Mouse (Mus musculus): ENCODE measurements around the gene Hmgb1. TPM values are rescaled to one million over a fixed set of nuclear protein-coding genes. Genes with fewer than 3 reads are reported as not detected.

Gene Hmgb1
- polyA plus RNA-seq, 1 experiment, result 186 TPM

- DNase-seq, result no peak
- H3K4me1 ChIP-seq (ENCODE audit: control insufficient read depth, insufficient read depth, low read length), result 0 out of 2 replicates have a peak, but pooled peaks cover 2% of the 10 kb centered on the region
- H3K27ac ChIP-seq (ENCODE audit: insufficient read depth, low read length), result no peak overlapping the region
- TF ChIP-seq POLR2A (IDR thresholded peaks at IDR 0.05; ENCODE audit: borderline replicate concordance, insufficient read depth, low read length) (no peak), CTCF (IDR thresholded peaks at IDR 0.05; ENCODE audit: borderline replicate concordance, insufficient read depth, low read depth, low read length) (no peak)
- H3K27me3 ChIP-seq (ENCODE audit: control insufficient read depth, insufficient read depth, low read length), result no peaks in the 10 kb centered on the region
- WGBS, result 36% methylated on average over 8 of the region's 8 CpGs
- no peak overlapping the region for H3K4me3 ChIP-seq (replicated peaks; ENCODE audit: insufficient read depth, low read depth, low read length)
Observed at GRCm38 (mm10) chr5:149205265-149205664, 21.0 kb upstream of the Hmgb1 start.

- Histone ChIP-seq H3K4me1 (ENCODE audit: control insufficient read depth, insufficient read depth, low read length) (0 out of 2 replicates have a peak, but pooled peaks cover 2% of the 10 kb centered on the region), H3K27ac (ENCODE audit: insufficient read depth, low read length) (no peak overlapping the region), H3K27me3 (ENCODE audit: control insufficient read depth, insufficient read depth, low read length) (no peaks in the 10 kb centered on the region), H3K4me3 (replicated peaks; ENCODE audit: insufficient read depth, low read depth, low read length) (no peak overlapping the region)
- TF ChIP-seq CTCF (IDR thresholded peaks at IDR 0.05; ENCODE audit: borderline replicate concordance, insufficient read depth, low read depth, low read length) (no peak), POLR2A (IDR thresholded peaks at IDR 0.05; ENCODE audit: borderline replicate concordance, insufficient read depth, low read length) (no peak)
- DNase-seq, result no peak
- WGBS, result 86% methylated on average over 7 of the region's 7 CpGs
Observed at GRCm38 (mm10) chr5:149204822-149205221, 20.5 kb upstream of the Hmgb1 start.

- TF ChIP-seq CTCF (IDR thresholded peaks at IDR 0.05; ENCODE audit: borderline replicate concordance, insufficient read depth, low read depth, low read length) (no peak), POLR2A (IDR thresholded peaks at IDR 0.05; ENCODE audit: borderline replicate concordance, insufficient read depth, low read length) (no peak)
- Histone ChIP-seq H3K4me1 (ENCODE audit: control insufficient read depth, insufficient read depth, low read length) (0 out of 2 replicates have a peak, but pooled peaks cover 2% of the 10 kb centered on the region), H3K27ac (ENCODE audit: insufficient read depth, low read length) (no peak overlapping the region), H3K4me3 (replicated peaks; ENCODE audit: insufficient read depth, low read depth, low read length) (no peak overlapping the region), H3K27me3 (ENCODE audit: control insufficient read depth, insufficient read depth, low read length) (no peaks in the 10 kb centered on the region)
- no peak for DNase-seq
- 78% methylated on average over 4 of the region's 4 CpGs for WGBS
Observed at GRCm38 (mm10) chr5:149203796-149204375, 19.6 kb upstream of the Hmgb1 start.

GRCm38 (mm10) chr5:149202941-149203340 is 18.7 kb upstream of the Hmgb1 start:
- no peak for DNase-seq
- Histone ChIP-seq H3K27me3 (ENCODE audit: control insufficient read depth, insufficient read depth, low read length) (no peaks in the 10 kb centered on the region), H3K4me3 (replicated peaks; ENCODE audit: insufficient read depth, low read depth, low read length) (no peak overlapping the region), H3K4me1 (ENCODE audit: control insufficient read depth, insufficient read depth, low read length) (0 out of 2 replicates have a peak, but pooled peaks cover 2% of the 10 kb centered on the region), H3K27ac (ENCODE audit: insufficient read depth, low read length) (no peak overlapping the region)
- TF ChIP-seq CTCF (IDR thresholded peaks at IDR 0.05; ENCODE audit: borderline replicate concordance, insufficient read depth, low read depth, low read length) (no peak), POLR2A (IDR thresholded peaks at IDR 0.05; ENCODE audit: borderline replicate concordance, insufficient read depth, low read length) (no peak)
- 82% methylated on average over 5 of the region's 5 CpGs for whole genome bisulfite sequencing

- WGBS, result 85% methylated on average over 1 of the region's 1 CpGs
- no peak for TF ChIP-seq POLR2A (IDR thresholded peaks at IDR 0.05; ENCODE audit: borderline replicate concordance, insufficient read depth, low read length)
- TF ChIP-seq CTCF (IDR thresholded peaks at IDR 0.05; ENCODE audit: borderline replicate concordance, insufficient read depth, low read depth, low read length), result no peak
- H3K4me3 ChIP-seq (replicated peaks; ENCODE audit: insufficient read depth, low read depth, low read length), result no peak overlapping the region
- DNase-seq, result no peak
- H3K27me3 ChIP-seq (ENCODE audit: control insufficient read depth, insufficient read depth, low read length), result no peaks in the 10 kb centered on the region
- no peak overlapping the region for H3K27ac ChIP-seq (ENCODE audit: insufficient read depth, low read length)
- H3K4me1 ChIP-seq (ENCODE audit: control insufficient read depth, insufficient read depth, low read length), result no peaks in the 10 kb centered on the region; the same call in none of the 2 replicates
Observed at GRCm38 (mm10) chr5:149198782-149199181, 14.5 kb upstream of the Hmgb1 start.

- WGBS, result 5% methylated on average over 1 of the region's 1 CpGs
Observed at GRCm38 (mm10) chr5:149196611-149197010, 12.3 kb upstream of the Hmgb1 start.

GRCm38 (mm10) chr5:149190160-149190559 is 5.9 kb upstream of the Hmgb1 start:
- Histone ChIP-seq H3K4me3 (replicated peaks; ENCODE audit: insufficient read depth, low read depth, low read length) (no peak overlapping the region), H3K27me3 (ENCODE audit: control insufficient read depth, insufficient read depth, low read length) (no peaks in the 10 kb centered on the region), H3K4me1 (ENCODE audit: control insufficient read depth, insufficient read depth, low read length) (no peaks in the 10 kb centered on the region; the same call in 1 of the 2 replicates), H3K27ac (ENCODE audit: insufficient read depth, low read length) (no peak overlapping the region)
- no peak for TF ChIP-seq POLR2A (IDR thresholded peaks at IDR 0.05; ENCODE audit: borderline replicate concordance, insufficient read depth, low read length)
- no peak for TF ChIP-seq CTCF (IDR thresholded peaks at IDR 0.05; ENCODE audit: borderline replicate concordance, insufficient read depth, low read depth, low read length)
- no peak for DNase-seq
- WGBS, result 98% methylated on average over 1 of the region's 1 CpGs

More at GRCm38 (mm10) chr5:149196611-149197010, 12.3 kb upstream of the Hmgb1 start:
- TF ChIP-seq POLR2A (IDR thresholded peaks at IDR 0.05; ENCODE audit: borderline replicate concordance, insufficient read depth, low read length) (no peak), CTCF (IDR thresholded peaks at IDR 0.05; ENCODE audit: borderline replicate concordance, insufficient read depth, low read depth, low read length) (no peak)
- no peak overlapping the region for H3K27ac ChIP-seq (ENCODE audit: insufficient read depth, low read length)
- DNase-seq, result no peak
- no peak overlapping the region for H3K4me3 ChIP-seq (replicated peaks; ENCODE audit: insufficient read depth, low read depth, low read length)
- no peaks in the 10 kb centered on the region; the same call in none of the 2 replicates for H3K4me1 ChIP-seq (ENCODE audit: control insufficient read depth, insufficient read depth, low read length)
- H3K27me3 ChIP-seq (ENCODE audit: control insufficient read depth, insufficient read depth, low read length), result no peaks in the 10 kb centered on the region

- no peak for DNase-seq
- no peaks in the 10 kb centered on the region for H3K4me1 ChIP-seq (ENCODE audit: control insufficient read depth, insufficient read depth, low read length)
- H3K27ac ChIP-seq (ENCODE audit: insufficient read depth, low read length), result no peak overlapping the region
- no peaks in the 10 kb centered on the region for H3K27me3 ChIP-seq (ENCODE audit: control insufficient read depth, insufficient read depth, low read length)
- no peak for TF ChIP-seq CTCF (IDR thresholded peaks at IDR 0.05; ENCODE audit: borderline replicate concordance, insufficient read depth, low read depth, low read length)
- TF ChIP-seq POLR2A (IDR thresholded peaks at IDR 0.05; ENCODE audit: borderline replicate concordance, insufficient read depth, low read length), result no peak
- no peak overlapping the region for H3K4me3 ChIP-seq (replicated peaks; ENCODE audit: insufficient read depth, low read depth, low read length)
- 56% methylated on average over 3 of the region's 3 CpGs for WGBS
Observed at GRCm38 (mm10) chr5:149185806-149186205, 1.5 kb upstream of the Hmgb1 start.
